Comparison of ENCODE assay signal across 8 mouse cellular contexts in the genomic region with DNA sequence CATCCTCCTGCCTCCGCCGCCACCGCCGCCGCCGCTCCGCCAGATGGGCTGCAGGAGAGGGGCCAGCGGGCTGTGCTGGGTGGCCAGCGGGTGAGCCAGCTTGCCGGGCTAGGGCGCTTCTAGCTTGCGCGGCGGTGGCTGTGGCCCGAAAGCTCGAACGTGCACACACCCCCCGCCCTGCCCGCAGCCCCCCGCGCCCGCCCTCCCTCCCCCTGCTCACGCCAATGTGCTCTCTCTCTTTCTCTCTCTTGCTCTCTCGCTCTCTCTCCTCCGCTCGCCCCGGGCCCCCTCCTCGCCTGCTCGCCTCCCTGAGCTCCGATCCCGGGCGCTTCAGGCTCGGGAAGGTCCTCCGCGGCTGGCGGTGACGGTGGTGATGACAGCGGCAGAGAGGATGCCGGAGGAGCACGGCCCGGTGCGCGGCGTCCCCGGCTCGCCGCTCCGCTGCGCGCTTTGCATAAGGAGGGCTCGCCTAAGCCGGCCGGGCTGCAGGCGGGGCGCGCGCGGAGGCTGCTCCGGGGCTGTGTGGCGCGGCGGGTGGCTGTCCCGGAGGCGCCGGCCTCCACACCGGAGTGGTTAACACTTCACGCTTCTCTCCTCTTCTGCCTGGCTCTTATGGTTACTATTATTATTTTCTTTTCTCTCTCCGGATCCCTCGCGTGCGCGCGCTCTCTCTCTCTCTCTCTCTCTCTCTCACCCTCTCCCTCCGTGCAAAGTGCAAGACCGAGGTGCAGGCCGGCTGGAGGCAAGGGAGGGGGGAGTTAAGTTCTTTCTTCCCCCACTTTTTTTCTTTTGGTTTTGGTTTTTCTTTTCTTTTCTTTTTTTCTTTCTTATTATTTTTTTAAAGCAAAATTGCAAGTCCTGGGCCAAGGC. TPM values are rescaled to one million over a fixed set of nuclear protein-coding genes. Genes with fewer than 3 reads are reported as not detected.
DNase-seq lines count a peak whose midpoint lies in the region; ATAC-seq and TF ChIP-seq lines count a peak whose summit lies in the region.

No protein-coding gene starts in this region.

- peak; percentile 36 for ATAC-seq in activated CD4-positive, CD25-positive, alpha-beta regulatory T cell, adult 4 months
- peak; percentile 42 for ATAC-seq in inflammation-experienced regulatory T-cells, adult 6 months

- H3K4me1 ChIP-seq in cortical plate, adult 2 months (ENCODE audit: control insufficient read depth, insufficient read depth, low read length) = no peaks in the 10 kb centered on the region
- H3K4me1 ChIP-seq in megakaryocyte, embryonic 14.5 days = peaks cover 28% of the 10 kb centered on the region

- intact Hi-C loops in left cerebral cortex, postnatal 14 days (cut with DNase I) = loop anchor here (5.0 to 10.0 kb wide), 6 partner anchors 305 to 1255 kb away; no protein-coding TSS in a partner anchor

- H3K27me3 ChIP-seq in megakaryocyte, embryonic 14.5 days (replicated peaks) = peaks cover 55% of the 10 kb centered on the region

- TF ChIP-seq CTCF in cortical plate, adult 2 months (IDR thresholded peaks at IDR 0.05; ENCODE audit: extremely low read depth, insufficient read depth, low read length) = no peak

- DNase-seq in gastrocnemius, postnatal 25 days = peak; percentile 76
- DNase-seq in left cerebral cortex, postnatal 14 days (ENCODE audit: low spot score in 2 of 2) = peak; percentile 38 to 47
- peak; percentile 37 to 59 for DNase-seq in right cerebral cortex, adult 2 months (ENCODE audit: low spot score in 2 of 2)
- peak; percentile 36 for DNase-seq in urinary bladder, postnatal 10 days (ENCODE audit: low spot score)

- no peaks in the 10 kb centered on the region for H3K9me3 ChIP-seq in megakaryocyte, embryonic 14.5 days

- peak overlapping the region; percentile 61 for H3K4me3 ChIP-seq in cortical plate, adult 2 months (ENCODE audit: insufficient read depth, low read length)
- peak overlapping the region; percentile 91 for H3K4me3 ChIP-seq in megakaryocyte, embryonic 14.5 days (replicated peaks)

- TF ChIP-seq POLR2A in cortical plate, adult 2 months (IDR thresholded peaks at IDR 0.05; ENCODE audit: extremely low read depth, insufficient read depth, low read length) = no peak

- H3K27ac ChIP-seq in cortical plate, adult 2 months (ENCODE audit: insufficient read depth, low read length) = peak overlapping the region; percentile 88

- no peaks in the 10 kb centered on the region for H3K36me3 ChIP-seq in megakaryocyte, embryonic 14.5 days (replicated peaks; ENCODE audit: low read length)

RNA-seq across cellular contexts. Expression of a gene that starts 0.5 kb away (rescaled TPM):
- polyA plus RNA-seq in activated CD4-positive, CD25-positive, alpha-beta regulatory T cell, adult 4 months (2017; shearing (Covaris generic)) = 100 to 1,000 TPM in 1 of 2 experiments, 10 to 100 TPM in 1; 88.1 to 123 TPM
- 10.7 and 11.1 TPM in 2 replicates for polyA plus RNA-seq in cortical plate, adult 2 months (2012; rRNA removed)
- 100 to 1,000 TPM in 1 of 2 experiments, 10 to 100 TPM in 1; 85.0 to 103 TPM for total RNA-seq in gastrocnemius, postnatal 25 days (2021)
- 100 to 1,000 TPM; 109 to 129 (median 126) TPM for polyA plus RNA-seq in inflammation-experienced regulatory T-cells, adult 6 months (2017; shearing (Covaris generic))
- total RNA-seq in left cerebral cortex, postnatal 14 days (2021) = 10 to 100 TPM; 24.7 to 25.5 TPM
- polyA plus RNA-seq in megakaryocyte, embryonic 14.5 days (2012; ENCODE audit: insufficient read depth, low replicate concordance) = 7.8 and 32.9 TPM in 2 replicates

Comparison
In these comparisons a context has a peak if more than half of its experiments do, and no peak if none do; other contexts are left out.
1. Peak in every context shown above with its lines: DNase-seq, ATAC-seq, H3K4me3 ChIP-seq and H3K27ac ChIP-seq.